In the genomic region with DNA sequence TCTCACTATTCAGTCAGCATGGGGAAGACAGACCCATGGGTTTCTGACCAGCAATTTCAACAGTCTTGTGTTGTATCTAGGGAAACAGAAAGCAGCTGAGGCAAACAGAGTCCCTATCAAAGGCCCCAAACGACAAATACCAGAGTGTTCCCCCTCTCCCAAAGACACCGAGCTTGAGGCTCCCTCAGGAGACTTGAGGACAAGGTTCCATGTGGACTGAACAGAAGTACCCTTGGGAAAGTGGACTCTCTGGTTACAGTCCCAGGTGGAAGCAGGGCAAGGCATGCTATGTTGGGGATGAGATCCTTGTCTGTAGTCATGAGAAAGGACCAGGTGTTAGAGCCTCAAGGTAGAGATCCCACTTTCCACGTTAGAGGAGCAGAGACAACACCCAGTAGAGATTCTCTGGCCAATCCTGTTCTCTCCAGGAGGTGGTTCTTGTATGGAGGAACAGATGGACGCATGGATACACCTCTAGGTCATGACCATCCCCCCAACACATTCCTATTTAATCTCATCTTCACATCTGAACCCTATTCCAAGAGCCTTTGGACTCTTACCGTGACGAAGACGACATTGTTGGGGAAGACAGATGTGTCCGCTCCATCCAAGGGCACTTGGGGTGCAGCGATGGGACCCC, we compare ENCODE assay signal across 8 mouse cellular contexts. TPM values are rescaled to one million over a fixed set of nuclear protein-coding genes. Genes with fewer than 3 reads are reported as not detected.
DNase-seq lines count a peak whose midpoint lies in the region; ATAC-seq and TF ChIP-seq lines count a peak whose summit lies in the region.

No protein-coding gene starts in this region.

- H3K9ac ChIP-seq in liver, embryonic 11.5 days (ENCODE audit: low read depth, low read length): peak overlapping the region; percentile 97
- peak overlapping the region; percentile 66 for H3K9ac ChIP-seq in intestine, postnatal 0 days (ENCODE audit: low read depth, low read length)
- peak overlapping the region; percentile 50 for H3K9ac ChIP-seq in neural tube, embryonic 14.5 days (replicated peaks; ENCODE audit: low read depth, low read length)

- DNase-seq in liver, embryonic 11.5 days (ENCODE audit: low spot score): no peak
- no peak for DNase-seq in liver
- no peak for DNase-seq in forebrain, embryonic 10.5 days (ENCODE audit: extremely low spot score, low spot score)
- no peak for DNase-seq in thymus, adult 18-20 months
- DNase-seq in embryo, embryonic 10 days (ENCODE audit: low spot score): no peak
- no peak for DNase-seq in left cerebral cortex, postnatal 4 days

- no peak overlapping the region for H3K27ac ChIP-seq in liver, embryonic 11.5 days (ENCODE audit: low read depth, low read length)
- peak overlapping the region; percentile 98 for H3K27ac ChIP-seq in forebrain, embryonic 10.5 days
- H3K27ac ChIP-seq in intestine, postnatal 0 days (ENCODE audit: low read depth, low read length): peak overlapping the region; percentile 73; the same call in 1 of the 2 replicates
- no peak overlapping the region for H3K27ac ChIP-seq in neural tube, embryonic 14.5 days (ENCODE audit: low read depth, low read length)

- H3K27me3 ChIP-seq in liver, embryonic 11.5 days (replicated peaks; ENCODE audit: control insufficient read depth, insufficient read depth, low read length): no peaks in the 10 kb centered on the region
- H3K27me3 ChIP-seq in forebrain, embryonic 10.5 days (ENCODE audit: poor library complexity, severe bottlenecking): peaks cover 12% of the 10 kb centered on the region
- no peaks in the 10 kb centered on the region for H3K27me3 ChIP-seq in intestine, postnatal 0 days (replicated peaks; ENCODE audit: control insufficient read depth, insufficient read depth, low read length)
- no peaks in the 10 kb centered on the region for H3K27me3 ChIP-seq in neural tube, embryonic 14.5 days (ENCODE audit: control insufficient read depth, insufficient read depth, low read length)

- WGBS in liver, embryonic 11.5 days: 68% methylated on average over 9 of the region's 9 CpGs
- 84% methylated on average over 9 of the region's 9 CpGs for whole genome bisulfite sequencing in forebrain, embryonic 10.5 days
- WGBS in intestine, postnatal 0 days: 37% methylated on average over 9 of the region's 9 CpGs
- WGBS in neural tube, embryonic 14.5 days: 74% methylated on average over 9 of the region's 9 CpGs

- intact Hi-C loops in left cerebral cortex, postnatal 4 days (cut with DNase I): no loop called here

- peaks cover 29% of the 10 kb centered on the region for H3K36me3 ChIP-seq in liver, embryonic 11.5 days (ENCODE audit: control insufficient read depth, insufficient read depth, low read length)
- peaks cover 53% of the 10 kb centered on the region for H3K36me3 ChIP-seq in forebrain, embryonic 10.5 days (replicated peaks)
- H3K36me3 ChIP-seq in intestine, postnatal 0 days (ENCODE audit: control insufficient read depth, insufficient read depth): peaks cover 37% of the 10 kb centered on the region
- peaks cover 26% of the 10 kb centered on the region; the same call in 1 of the 2 replicates for H3K36me3 ChIP-seq in neural tube, embryonic 14.5 days (ENCODE audit: control insufficient read depth, insufficient read depth, low read length)

- peak overlapping the region; percentile 92 for H3K4me3 ChIP-seq in liver, embryonic 11.5 days (ENCODE audit: low read depth, low read length)
- H3K4me3 ChIP-seq in forebrain, embryonic 10.5 days: peak overlapping the region; percentile 96
- H3K4me3 ChIP-seq in intestine, postnatal 0 days (ENCODE audit: low read depth, low read length): peak overlapping the region; percentile 72
- H3K4me3 ChIP-seq in neural tube, embryonic 14.5 days (ENCODE audit: low read depth, low read length): peak overlapping the region; percentile 82

- H3K4me2 ChIP-seq in liver, embryonic 11.5 days: peak overlapping the region; percentile 98
- H3K4me2 ChIP-seq in intestine, postnatal 0 days (replicated peaks; ENCODE audit: low read depth): peak overlapping the region; percentile 93
- peak overlapping the region; percentile 76 for H3K4me2 ChIP-seq in neural tube, embryonic 14.5 days (ENCODE audit: low read depth, low read length)

- H3K4me1 ChIP-seq in liver, embryonic 11.5 days (replicated peaks; ENCODE audit: control insufficient read depth, insufficient read depth, low read length): peaks cover 35% of the 10 kb centered on the region
- H3K4me1 ChIP-seq in forebrain, embryonic 10.5 days: peaks cover 67% of the 10 kb centered on the region
- peaks cover 18% of the 10 kb centered on the region for H3K4me1 ChIP-seq in intestine, postnatal 0 days (replicated peaks; ENCODE audit: control insufficient read depth, insufficient read depth, low read length)
- H3K4me1 ChIP-seq in neural tube, embryonic 14.5 days (ENCODE audit: control insufficient read depth, insufficient read depth, low read length): peaks cover 36% of the 10 kb centered on the region

- no peaks in the 10 kb centered on the region for H3K9me3 ChIP-seq in liver, embryonic 11.5 days (ENCODE audit: control insufficient read depth, low read length)
- H3K9me3 ChIP-seq in forebrain, embryonic 10.5 days: peaks cover 6% of the 10 kb centered on the region
- no peaks in the 10 kb centered on the region for H3K9me3 ChIP-seq in intestine, postnatal 0 days (ENCODE audit: control insufficient read depth)
- H3K9me3 ChIP-seq in neural tube, embryonic 14.5 days (ENCODE audit: control insufficient read depth, low read length): no peaks in the 10 kb centered on the region

- TF ChIP-seq CTCF in intestine, postnatal 0 days (IDR thresholded peaks at IDR 0.05; ENCODE audit: low read depth): no peak

- ATAC-seq in liver, embryonic 11.5 days (replicated peaks; ENCODE audit: low FRiP score): no peak
- no peak for ATAC-seq in intestine, postnatal 0 days
- no peak for ATAC-seq in neural tube, embryonic 14.5 days (ENCODE audit: low read depth)

RNA-seq across cellular contexts. Expression of a gene that starts 3.4 kb away (rescaled TPM):
- 9.3 and 11.1 TPM in 2 replicates for polyA plus RNA-seq in liver, embryonic 11.5 days (2014; fragmentation: Nextera tagmentation; extraction: Ambion mirVana)
- 10.0 and 11.5 TPM in 2 replicates for polyA plus RNA-seq in forebrain, embryonic 10.5 days (2016; fragmentation: Nextera tagmentation; extraction: Ambion mirVana)
- polyA plus RNA-seq in intestine, postnatal 0 days (2015; fragmentation: Nextera tagmentation; extraction: Ambion mirVana): 10.3 and 10.8 TPM in 2 replicates
- polyA plus RNA-seq in neural tube, embryonic 14.5 days (2014; fragmentation: Nextera tagmentation; extraction: Ambion mirVana): 13.1 and 17.0 TPM in 2 replicates
- total RNA-seq in left cerebral cortex, postnatal 4 days (2021): 10 to 100 TPM; 32.9 to 35.2 TPM

RNA-seq across cellular contexts. Expression of a gene that starts 3.6 kb away (rescaled TPM):
- 10.2 and 13.1 TPM in 2 replicates for polyA plus RNA-seq in liver, embryonic 11.5 days (2014; fragmentation: Nextera tagmentation; extraction: Ambion mirVana)
- 12.9 and 14.8 TPM in 2 replicates for polyA plus RNA-seq in forebrain, embryonic 10.5 days (2016; fragmentation: Nextera tagmentation; extraction: Ambion mirVana)
- 3.3 and 3.5 TPM in 2 replicates for polyA plus RNA-seq in intestine, postnatal 0 days (2015; fragmentation: Nextera tagmentation; extraction: Ambion mirVana)
- 11.2 and 13.9 TPM in 2 replicates for polyA plus RNA-seq in neural tube, embryonic 14.5 days (2014; fragmentation: Nextera tagmentation; extraction: Ambion mirVana)
- 1 to 10 TPM; 5.4 to 6.1 TPM for total RNA-seq in left cerebral cortex, postnatal 4 days (2021)

RNA-seq across cellular contexts. Expression of a gene that starts 5.4 kb away (rescaled TPM):
- polyA plus RNA-seq in liver, embryonic 11.5 days (2014; fragmentation: Nextera tagmentation; extraction: Ambion mirVana): 49.4 and 55.0 TPM in 2 replicates
- polyA plus RNA-seq in forebrain, embryonic 10.5 days (2016; fragmentation: Nextera tagmentation; extraction: Ambion mirVana): 47.5 and 49.2 TPM in 2 replicates
- polyA plus RNA-seq in intestine, postnatal 0 days (2015; fragmentation: Nextera tagmentation; extraction: Ambion mirVana): 29.0 and 30.8 TPM in 2 replicates
- polyA plus RNA-seq in neural tube, embryonic 14.5 days (2014; fragmentation: Nextera tagmentation; extraction: Ambion mirVana): 37.8 and 43.7 TPM in 2 replicates
- 10 to 100 TPM; 28.4 to 38.6 TPM for total RNA-seq in left cerebral cortex, postnatal 4 days (2021)

RNA-seq across cellular contexts. Expression of a gene that starts 38.5 kb away (rescaled TPM):
- polyA plus RNA-seq in liver, embryonic 11.5 days (2014; fragmentation: Nextera tagmentation; extraction: Ambion mirVana): 129 and 134 TPM in 2 replicates
- 71.0 and 72.0 TPM in 2 replicates for polyA plus RNA-seq in forebrain, embryonic 10.5 days (2016; fragmentation: Nextera tagmentation; extraction: Ambion mirVana)
- polyA plus RNA-seq in intestine, postnatal 0 days (2015; fragmentation: Nextera tagmentation; extraction: Ambion mirVana): 111 and 119 TPM in 2 replicates
- polyA plus RNA-seq in neural tube, embryonic 14.5 days (2014; fragmentation: Nextera tagmentation; extraction: Ambion mirVana): 80.1 and 85.1 TPM in 2 replicates
- total RNA-seq in left cerebral cortex, postnatal 4 days (2021): 10 to 100 TPM; 61.6 to 71.9 TPM

RNA-seq across cellular contexts. Expression of a gene that starts 42.6 kb away (rescaled TPM):
- polyA plus RNA-seq in liver, embryonic 11.5 days (2014; fragmentation: Nextera tagmentation; extraction: Ambion mirVana): 0.39 and 0.43 TPM in 2 replicates
- 2.9 and 5.1 TPM in 2 replicates for polyA plus RNA-seq in forebrain, embryonic 10.5 days (2016; fragmentation: Nextera tagmentation; extraction: Ambion mirVana)
- 1.6 and 2.0 TPM in 2 replicates for polyA plus RNA-seq in intestine, postnatal 0 days (2015; fragmentation: Nextera tagmentation; extraction: Ambion mirVana)
- polyA plus RNA-seq in neural tube, embryonic 14.5 days (2014; fragmentation: Nextera tagmentation; extraction: Ambion mirVana): 13.6 and 22.3 TPM in 2 replicates
- total RNA-seq in left cerebral cortex, postnatal 4 days (2021): 100 to 1,000 TPM; 195 to 197 TPM

Comparison
In these comparisons a context has a peak if more than half of its experiments do, and no peak if none do; other contexts are left out.
1. H3K27ac ChIP-seq: peak in forebrain, embryonic 10.5 days (single experiment) and intestine, postnatal 0 days (single experiment); none in liver, embryonic 11.5 days (single experiment) and neural tube, embryonic 14.5 days (single experiment).
2. Peak in every context shown above with its lines, with median percentiles within 50 percentile points of each other: H3K4me2 ChIP-seq, H3K4me3 ChIP-seq and H3K9ac ChIP-seq.